In the genomic region with DNA sequence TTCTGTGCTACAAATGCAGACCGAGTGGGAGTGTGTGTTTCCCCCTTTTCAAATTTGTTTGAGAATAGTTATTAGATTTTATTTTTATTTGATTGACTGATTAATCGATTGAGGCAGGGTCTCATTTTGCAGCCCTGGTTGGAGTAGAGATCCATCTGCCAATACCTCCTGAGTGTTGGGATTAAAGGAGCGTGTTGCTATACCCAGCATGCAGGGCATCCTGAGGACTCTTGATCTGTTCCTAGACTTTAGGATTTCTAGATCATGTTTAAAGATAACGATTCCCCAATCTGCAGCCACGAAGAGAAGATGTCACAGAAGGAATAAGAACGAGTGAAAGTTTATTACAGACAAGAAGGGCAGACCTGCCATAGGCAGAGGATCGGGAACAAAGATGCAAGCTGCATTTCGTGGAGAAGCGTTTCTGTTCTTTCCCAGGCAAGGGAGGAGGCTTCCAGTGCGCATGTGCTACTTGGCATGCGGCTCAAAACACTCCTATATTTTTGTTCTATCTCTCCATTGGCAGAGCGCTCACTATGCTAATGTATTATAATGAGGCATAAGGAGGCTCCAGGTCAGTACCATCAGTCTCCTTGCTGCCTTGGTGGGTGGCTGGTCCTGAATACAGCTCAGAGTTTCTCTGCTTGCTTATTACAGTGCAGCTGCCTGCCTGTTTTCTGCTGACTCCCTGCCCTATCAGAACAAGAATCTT, we compare ENCODE assay signal across 13 mouse cellular contexts. TPM values are rescaled to one million over a fixed set of nuclear protein-coding genes. Genes with fewer than 3 reads are reported as not detected.
A peak's percentile ranks its signal among the peaks of the same experiment; 100 is the strongest.
DNase-seq lines count a peak whose midpoint lies in the region; ATAC-seq and TF ChIP-seq lines count a peak whose summit lies in the region.
"Had no signal": no experiment of that assay in that cellular context is flagged by ENCODE, and none has a peak within 500 bp of the region (broad histone marks: within the 10 kb centered on the region; RNA-seq: fewer than 3 reads in every experiment).

No protein-coding gene starts in this region.

- whole genome bisulfite sequencing in hindbrain, embryonic 11.5 days: 66% methylated on average over 12 of the region's 12 CpGs
- WGBS in hindbrain, embryonic 10.5 days: 68% methylated on average over 12 of the region's 12 CpGs
- 48% methylated on average over 12 of the region's 12 CpGs for WGBS in forebrain, embryonic 14.5 days
- 38% methylated on average over 12 of the region's 12 CpGs for WGBS in hindbrain, embryonic 15.5 days
- WGBS in olfactory bulb, adult 2 months: 18% methylated on average over 12 of the region's 12 CpGs

- no peak for DNase-seq in hindbrain, embryonic 11.5 days (ENCODE audit: low spot score)
- DNase-seq in hindbrain, embryonic 10.5 days (ENCODE audit: low spot score): no peak
- DNase-seq in forebrain, embryonic 14.5 days (ENCODE audit: low spot score): peak; percentile 89
- DNase-seq in gastrocnemius, postnatal 14 days: no peak
- DNase-seq in urinary bladder, postnatal 25 days (ENCODE audit: low spot score): no peak
- DNase-seq: gastrocnemius, postnatal 10 days; heart, postnatal 14 days; lung, adult 18-20 months had no signal

- no peak overlapping the region for H3K4me3 ChIP-seq in hindbrain, embryonic 11.5 days (ENCODE audit: low read depth, low read length)
- H3K4me3 ChIP-seq in hindbrain, embryonic 10.5 days: no peak overlapping the region
- H3K4me3 ChIP-seq in forebrain, embryonic 14.5 days (ENCODE audit: low read depth, low read length): no peak overlapping the region
- H3K4me3 ChIP-seq in hindbrain, embryonic 15.5 days: peak overlapping the region; percentile 17; the same call in 1 of the 2 replicates
- no peak overlapping the region for H3K4me3 ChIP-seq in olfactory bulb, adult 2 months (ENCODE audit: insufficient read depth, low read depth, low read length)
- H3K4me3 ChIP-seq: kidney, embryonic 15.5 days; stomach, embryonic 15.5 days had no signal

- peak; percentile 56; the same call in 1 of the 2 replicates for ATAC-seq in hindbrain, embryonic 11.5 days (ENCODE audit: low FRiP score)
- peak; percentile 92 for ATAC-seq in forebrain, embryonic 14.5 days
- ATAC-seq in hindbrain, embryonic 15.5 days (ENCODE audit: low FRiP score, low read depth): peak; percentile 91
- ATAC-seq in activated CD4-positive, CD25-positive, alpha-beta regulatory T cell, adult 4 months: no peak

- no peaks in the 10 kb centered on the region for H3K4me1 ChIP-seq in hindbrain, embryonic 11.5 days (replicated peaks; ENCODE audit: control insufficient read depth, insufficient read depth, low read length)
- H3K4me1 ChIP-seq in hindbrain, embryonic 10.5 days (replicated peaks): no peaks in the 10 kb centered on the region
- peaks cover 4% of the 10 kb centered on the region; the same call in 1 of the 2 replicates for H3K4me1 ChIP-seq in forebrain, embryonic 14.5 days (ENCODE audit: control insufficient read depth, insufficient read depth, low read length)
- H3K4me1 ChIP-seq in hindbrain, embryonic 15.5 days (replicated peaks): peaks cover 20% of the 10 kb centered on the region
- H3K4me1 ChIP-seq in olfactory bulb, adult 2 months (ENCODE audit: control insufficient read depth, insufficient read depth, low read length): peaks cover 6% of the 10 kb centered on the region
- H3K4me1 ChIP-seq: stomach, embryonic 15.5 days had no signal

- H3K4me2 ChIP-seq in hindbrain, embryonic 11.5 days (replicated peaks; ENCODE audit: low read depth, low read length): no peak overlapping the region
- H3K4me2 ChIP-seq in forebrain, embryonic 14.5 days (ENCODE audit: low read length): peak overlapping the region; percentile 33
- peak overlapping the region; percentile 41 for H3K4me2 ChIP-seq in hindbrain, embryonic 15.5 days
- H3K4me2 ChIP-seq: kidney, embryonic 15.5 days; stomach, embryonic 15.5 days had no signal

- no peak for TF ChIP-seq CTCF in olfactory bulb, adult 2 months (IDR thresholded peaks at IDR 0.05; ENCODE audit: insufficient read depth, low read depth, low read length)

- no peaks in the 10 kb centered on the region for H3K27me3 ChIP-seq in hindbrain, embryonic 11.5 days (ENCODE audit: control insufficient read depth, insufficient read depth, low read length)
- no peaks in the 10 kb centered on the region for H3K27me3 ChIP-seq in hindbrain, embryonic 10.5 days (ENCODE audit: insufficient read depth, poor library complexity, severe bottlenecking)
- H3K27me3 ChIP-seq in forebrain, embryonic 14.5 days (replicated peaks; ENCODE audit: control insufficient read depth, insufficient read depth, low read length): no peaks in the 10 kb centered on the region
- H3K27me3 ChIP-seq in hindbrain, embryonic 15.5 days: no peaks in the 10 kb centered on the region
- H3K27me3 ChIP-seq: kidney, embryonic 15.5 days; stomach, embryonic 15.5 days had no signal

- H3K9me3 ChIP-seq in hindbrain, embryonic 11.5 days (ENCODE audit: control insufficient read depth, low read length): no peaks in the 10 kb centered on the region
- no peaks in the 10 kb centered on the region for H3K9me3 ChIP-seq in hindbrain, embryonic 10.5 days
- no peaks in the 10 kb centered on the region for H3K9me3 ChIP-seq in forebrain, embryonic 14.5 days (replicated peaks; ENCODE audit: control insufficient read depth, low read length)
- H3K9me3 ChIP-seq in hindbrain, embryonic 15.5 days: no peaks in the 10 kb centered on the region
- H3K9me3 ChIP-seq: kidney, embryonic 15.5 days; stomach, embryonic 15.5 days had no signal

- H3K9ac ChIP-seq in hindbrain, embryonic 11.5 days (ENCODE audit: low read depth, low read length): no peak overlapping the region
- peak overlapping the region; percentile 14; the same call in 1 of the 2 replicates for H3K9ac ChIP-seq in forebrain, embryonic 14.5 days (ENCODE audit: low read length)
- no peak overlapping the region for H3K9ac ChIP-seq in hindbrain, embryonic 15.5 days
- H3K9ac ChIP-seq: kidney, embryonic 15.5 days; stomach, embryonic 15.5 days had no signal

- intact Hi-C loops in gastrocnemius, postnatal 14 days (cut with DNase I; ENCODE audit: low total_unique reads): no loop called here

- H3K36me3 ChIP-seq in hindbrain, embryonic 11.5 days (ENCODE audit: control insufficient read depth, insufficient read depth, low read length): no peaks in the 10 kb centered on the region
- no peaks in the 10 kb centered on the region for H3K36me3 ChIP-seq in hindbrain, embryonic 10.5 days
- no peaks in the 10 kb centered on the region for H3K36me3 ChIP-seq in forebrain, embryonic 14.5 days (ENCODE audit: control insufficient read depth, insufficient read depth, low read length)
- no peaks in the 10 kb centered on the region for H3K36me3 ChIP-seq in hindbrain, embryonic 15.5 days
- H3K36me3 ChIP-seq: kidney, embryonic 15.5 days; stomach, embryonic 15.5 days had no signal

- H3K27ac ChIP-seq in hindbrain, embryonic 11.5 days (ENCODE audit: low read depth, low read length): no peak overlapping the region
- no peak overlapping the region for H3K27ac ChIP-seq in hindbrain, embryonic 10.5 days
- H3K27ac ChIP-seq in forebrain, embryonic 14.5 days (ENCODE audit: low read depth, low read length): peak overlapping the region; percentile 44; the same call in 1 of the 2 replicates
- H3K27ac ChIP-seq in hindbrain, embryonic 15.5 days (replicated peaks): peak overlapping the region; percentile 68
- peak overlapping the region; percentile 75 for H3K27ac ChIP-seq in olfactory bulb, adult 2 months (ENCODE audit: insufficient read depth, low read depth, low read length)
- H3K27ac ChIP-seq: kidney, embryonic 15.5 days; stomach, embryonic 15.5 days had no signal

- TF ChIP-seq POLR2A in olfactory bulb, adult 2 months (IDR thresholded peaks at IDR 0.05; ENCODE audit: insufficient read depth, low read depth, low read length): no peak; the same call in 1 of the 2 replicates

RNA-seq across cellular contexts. Expression of a gene that starts 53.9 kb away (rescaled TPM):
- polyA plus RNA-seq in hindbrain, embryonic 11.5 days (2014; fragmentation: Nextera tagmentation; extraction: Ambion mirVana): 0.12 and 0.14 TPM in 2 replicates
- 0.06 and 0.26 TPM in 2 replicates for polyA plus RNA-seq in hindbrain, embryonic 10.5 days (2016; fragmentation: Nextera tagmentation; extraction: Ambion mirVana)
- polyA plus RNA-seq in forebrain, embryonic 14.5 days (2014; fragmentation: Nextera tagmentation; extraction: Ambion mirVana): 0.03 and 0.07 TPM in 2 replicates
- 0.06 and 0.17 TPM in 2 replicates for polyA plus RNA-seq in hindbrain, embryonic 15.5 days (2015; fragmentation: Nextera tagmentation; extraction: Ambion mirVana)
- polyA plus RNA-seq in olfactory bulb, adult 2 months (2012; ENCODE audit: insufficient read depth, insufficient read length, low replicate concordance, missing spikeins): not detected in 2 replicates
- not detected for polyA plus RNA-seq in activated CD4-positive, CD25-positive, alpha-beta regulatory T cell, adult 4 months (2017; shearing (Covaris generic))
- total RNA-seq in gastrocnemius, postnatal 14 days (2021): under 1 TPM in 1 of 2 experiments, not detected in 1; 0.06 TPM

Comparison
In these comparisons a context has a peak if more than half of its experiments do, and no peak if none do; other contexts are left out.
1. H3K27ac ChIP-seq: peak in forebrain, embryonic 14.5 days (single experiment), hindbrain, embryonic 15.5 days (single experiment) and olfactory bulb, adult 2 months (single experiment); none in hindbrain, embryonic 11.5 days (single experiment) and hindbrain, embryonic 10.5 days (single experiment).